Mouse (Mus musculus) liver, embryonic 11.5 days (tissue): ENCODE results near the gene Ahcyl2. TPM values are rescaled to one million over a fixed set of nuclear protein-coding genes. Genes with fewer than 3 reads are reported as not detected.
A peak's percentile ranks its signal among the peaks of the same experiment; 100 is the strongest.

ENCODE experiments used
- ATAC-seq: fragments of 200-750 bp; cut with Nextera tagmentation; replicated peaks from 2 replicates; pipeline ENCODE4 v1.8.0; 2017; ENCODE audit warnings: moderate number of reproducible peaks, mild to moderate bottlenecking, moderate TSS enrichment, moderate library complexity; ENCODE audit not compliant: low FRiP score
- DNase-seq: peaks from one replicate; pipeline ENCODE4 v3.0.0-alpha.2; 2017; ENCODE audit warnings: low spot score
- H3K27ac ChIP-seq: fragments of 300-500 bp; sonication (generic); 2 replicates; pipeline ENCODE4 v1.5.1; 2014; ENCODE audit warnings: mild to moderate bottlenecking, low read depth, low read length, control low read depth
- H3K27me3 ChIP-seq: fragments of 300-500 bp; sonication (generic); replicated peaks from 2 replicates; pipeline ENCODE4 v1.6.1; 2014; ENCODE audit warnings: low read length, mixed read lengths; ENCODE audit not compliant: control insufficient read depth, insufficient read depth
- H3K36me3 ChIP-seq: fragments of 300-500 bp; sonication (generic); 2 replicates; pipeline ENCODE4 v1.6.1; 2014; ENCODE audit warnings: mild to moderate bottlenecking, low read length, moderate library complexity, mixed read lengths; ENCODE audit not compliant: control insufficient read depth, insufficient read depth
- H3K4me1 ChIP-seq: fragments of 300-500 bp; sonication (generic); replicated peaks from 2 replicates; pipeline ENCODE4 v1.6.1; 2014; ENCODE audit warnings: low read length, mixed read lengths; ENCODE audit not compliant: control insufficient read depth, insufficient read depth
- H3K4me2 ChIP-seq: fragments of 300-500 bp; sonication (generic); 2 replicates; pipeline ENCODE4 v1.6.1; 2014; ENCODE audit warnings: mild to moderate bottlenecking, control low read depth, moderate library complexity
- H3K4me3 ChIP-seq: fragments of 300-500 bp; sonication (generic); 2 replicates; pipeline ENCODE4 v1.5.1; 2014; ENCODE audit warnings: low read depth, low read length, control low read depth
- H3K9ac ChIP-seq: fragments of 300-500 bp; sonication (generic); 2 replicates; pipeline ENCODE4 v1.6.1; 2014; ENCODE audit warnings: low read depth, low read length, control low read depth
- H3K9me3 ChIP-seq: fragments of 300-500 bp; sonication (generic); 2 replicates; pipeline ENCODE4 v1.6.1; 2016; ENCODE audit warnings: low read length, inconsistent platforms, mixed read lengths; ENCODE audit not compliant: control insufficient read depth
- WGBS: fragments of 180-500 bp; shearing (Covaris S2); extraction: QIAGEN DNeasy Blood & Tissue Kit; methylation state at CpG from one replicate; pipeline ENCODE4 v1.1.7; 2014; 5-methylcytosine and 5-hydroxymethylcytosine counted together
- polyA plus RNA-seq: library from polyadenylated mRNA; unstranded; fragments of >200 nt; fragmentation: Nextera tagmentation; extraction: Ambion mirVana; gene quantifications from 2 replicates; pipeline ENCODE4 v1.2.1, GENCODE M21; 2014

Gene Ahcyl2
- polyA plus RNA-seq, 1 experiment from 2014 or later, result 12.0 TPM

DNA sequence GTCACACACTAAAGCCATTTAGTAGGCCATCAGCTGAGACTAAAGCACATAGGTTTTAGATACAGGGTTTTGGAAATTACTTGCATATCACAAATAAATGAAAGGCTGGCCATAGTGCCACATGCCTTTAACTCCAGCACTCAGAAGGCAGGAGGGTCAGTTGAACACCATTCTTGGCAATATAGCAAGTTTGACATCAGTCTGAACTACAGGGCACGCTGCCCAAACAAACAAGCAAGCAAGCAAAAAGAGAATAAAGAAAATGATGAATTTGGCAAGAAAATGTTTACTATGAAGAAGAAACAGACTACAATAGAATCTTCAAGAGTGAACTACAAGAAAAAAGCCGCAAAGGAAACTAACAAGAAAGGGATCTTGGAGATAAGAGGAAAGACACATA is 73.7 kb downstream of the Ahcyl2 start:
- no peak for ATAC-seq
- Histone ChIP-seq H3K9me3 (no peaks in the 10 kb centered on the region), H3K4me3 (no peak overlapping the region), H3K27ac (no peak overlapping the region), H3K36me3 (no peaks in the 10 kb centered on the region), H3K27me3 (no peaks in the 10 kb centered on the region), H3K4me2 (no peak overlapping the region), H3K4me1 (no peaks in the 10 kb centered on the region), H3K9ac (no peak overlapping the region)
- no peak for DNase-seq
- WGBS, result 87% methylated on average over 2 of the region's 2 CpGs

DNA sequence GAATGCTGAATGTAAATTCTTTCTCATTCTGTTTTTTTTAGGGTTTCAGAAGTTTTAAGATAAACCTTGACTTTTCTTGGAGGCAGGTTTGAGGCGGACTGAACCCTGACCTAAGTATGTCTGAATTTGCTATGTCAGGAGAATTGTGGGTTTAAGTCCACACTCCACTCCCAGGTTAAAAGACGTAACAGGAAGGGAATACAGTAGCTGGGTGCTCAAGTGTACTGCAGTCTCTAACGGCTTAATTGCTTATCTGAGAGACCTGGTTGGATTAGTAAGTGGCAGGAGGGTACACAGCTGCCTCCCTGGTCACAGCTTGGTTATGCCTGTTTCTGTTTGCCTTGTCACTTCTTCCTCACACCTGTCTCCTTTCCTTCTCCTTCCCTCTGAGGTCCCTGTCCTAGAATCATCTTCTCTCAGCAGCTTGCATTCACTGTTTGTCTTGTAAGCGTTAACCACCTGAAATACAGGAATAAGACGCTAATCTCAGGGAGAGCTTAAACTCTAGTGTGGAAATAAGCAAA is 79.9 kb downstream of the Ahcyl2 start:
- no peak for ATAC-seq
- Histone ChIP-seq H3K4me2 (no peak overlapping the region), H3K9me3 (no peaks in the 10 kb centered on the region), H3K27ac (no peak overlapping the region), H3K9ac (no peak overlapping the region), H3K4me1 (no peaks in the 10 kb centered on the region), H3K27me3 (no peaks in the 10 kb centered on the region), H3K4me3 (no peak overlapping the region), H3K36me3 (no peaks in the 10 kb centered on the region)
- WGBS, result 68% methylated on average over 5 of the region's 5 CpGs
- DNase-seq, result no peak

DNA sequence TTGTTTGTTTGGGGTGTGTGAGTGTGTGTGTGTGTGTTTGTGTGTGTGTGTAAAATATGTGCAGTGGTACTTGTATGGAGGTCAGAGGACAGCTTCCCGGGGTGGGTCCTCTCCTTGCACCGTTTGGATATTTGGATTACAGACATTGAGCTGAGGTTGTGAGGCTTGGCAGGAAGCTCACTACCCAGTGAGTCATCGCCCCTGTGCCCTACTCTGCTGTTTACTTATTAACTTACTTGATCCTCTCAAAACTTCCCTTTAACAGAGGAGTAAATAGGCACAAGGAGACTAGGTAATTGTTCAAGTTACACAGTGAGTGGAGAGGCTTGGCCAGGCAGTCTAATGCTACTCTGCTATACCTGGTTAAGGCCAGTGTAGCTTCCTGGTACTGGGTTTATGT is 81.0 kb downstream of the Ahcyl2 start:
- 47% methylated on average over 3 of the region's 3 CpGs for WGBS
- H3K4me1 ChIP-seq, result peaks cover 5% of the 10 kb centered on the region
- H3K9ac ChIP-seq, result no peak overlapping the region
- H3K9me3 ChIP-seq, result no peaks in the 10 kb centered on the region
- H3K27ac ChIP-seq, result no peak overlapping the region
- H3K4me2 ChIP-seq, result no peak overlapping the region
- DNase-seq (no peak), ATAC-seq (no peak)
- no peaks in the 10 kb centered on the region for H3K27me3 ChIP-seq
- no peaks in the 10 kb centered on the region for H3K36me3 ChIP-seq
- H3K4me3 ChIP-seq, result no peak overlapping the region

DNA sequence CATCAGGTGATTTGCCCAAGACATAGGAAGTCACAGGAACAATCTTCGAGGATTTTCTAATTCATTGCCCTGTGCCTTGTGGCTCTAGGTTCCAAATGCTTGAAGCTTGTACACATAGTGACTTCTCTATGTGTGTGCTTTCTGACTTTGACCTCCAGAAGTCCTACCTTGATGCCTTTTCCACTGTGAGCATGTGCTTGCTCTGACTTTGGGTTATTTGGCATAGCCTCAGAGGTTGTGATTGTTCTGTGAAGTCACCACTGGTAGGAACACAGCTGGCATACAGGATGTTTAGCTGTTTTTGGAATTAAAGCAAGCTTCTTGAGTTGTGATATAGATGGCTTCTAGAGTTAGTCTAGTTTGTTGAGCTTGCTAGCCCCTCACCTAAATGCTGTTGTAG is 82.3 kb downstream of the Ahcyl2 start:
- Histone ChIP-seq H3K27me3 (no peaks in the 10 kb centered on the region), H3K4me3 (no peak overlapping the region), H3K9me3 (no peaks in the 10 kb centered on the region), H3K4me1 (peaks cover 5% of the 10 kb centered on the region), H3K36me3 (no peaks in the 10 kb centered on the region), H3K9ac (no peak overlapping the region), H3K4me2 (no peak overlapping the region), H3K27ac (no peak overlapping the region)
- WGBS, result 81% methylated on average over 1 of the region's 1 CpGs
- no peak for DNase-seq
- ATAC-seq, result no peak

DNA sequence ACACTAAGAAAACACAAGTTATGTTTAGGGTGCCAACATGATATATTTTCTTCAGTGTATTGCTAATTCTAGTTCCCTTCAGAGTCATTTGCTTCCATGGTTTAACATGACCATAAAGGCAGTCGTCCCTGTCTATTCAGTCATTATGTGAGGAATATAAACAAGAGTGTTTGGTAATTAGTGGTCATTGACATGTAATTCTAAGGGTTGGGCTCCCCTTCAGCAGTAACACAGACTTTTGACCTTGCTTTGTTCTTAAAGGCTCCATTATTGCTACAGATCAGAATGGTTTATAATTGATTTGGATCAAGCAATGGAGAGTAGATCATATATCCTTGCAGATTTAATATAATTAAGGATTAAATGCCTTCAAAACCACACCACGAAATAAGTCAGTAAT is 82.9 kb downstream of the Ahcyl2 start:
- Histone ChIP-seq H3K4me3 (no peak overlapping the region), H3K27ac (no peak overlapping the region), H3K36me3 (no peaks in the 10 kb centered on the region), H3K9me3 (no peaks in the 10 kb centered on the region), H3K4me1 (peaks cover 8% of the 10 kb centered on the region), H3K4me2 (no peak overlapping the region), H3K9ac (no peak overlapping the region), H3K27me3 (no peaks in the 10 kb centered on the region)
- ATAC-seq (no peak), DNase-seq (no peak)
- 79% methylated on average over 2 of the region's 2 CpGs for WGBS

DNA sequence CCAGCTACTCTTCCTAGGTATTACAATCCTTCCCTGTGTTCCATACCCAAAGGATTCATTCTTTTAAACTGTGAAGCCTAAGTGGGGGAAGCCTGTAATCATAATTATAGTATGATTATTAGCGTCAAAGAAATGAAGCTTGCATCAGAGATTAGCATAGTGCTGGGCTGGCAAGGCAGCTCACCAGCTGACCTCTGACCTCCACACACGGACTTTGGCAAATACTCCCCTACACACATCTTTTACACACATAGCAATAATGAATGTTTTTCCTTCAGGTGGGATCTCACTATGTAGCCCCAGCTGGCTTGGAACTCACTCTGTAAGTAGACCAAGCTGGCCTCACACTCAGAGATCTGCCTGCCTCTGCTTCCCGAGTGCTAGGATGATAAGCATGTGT is 84.1 kb downstream of the Ahcyl2 start:
- H3K27me3 ChIP-seq, result no peaks in the 10 kb centered on the region
- no peak overlapping the region for H3K4me3 ChIP-seq
- no peak for DNase-seq
- H3K9ac ChIP-seq, result no peak overlapping the region
- H3K27ac ChIP-seq, result no peak overlapping the region
- H3K36me3 ChIP-seq, result no peaks in the 10 kb centered on the region
- H3K4me1 ChIP-seq, result peaks cover 17% of the 10 kb centered on the region
- no peak overlapping the region for H3K4me2 ChIP-seq
- no peak for ATAC-seq
- 83% methylated on average over 3 of the region's 3 CpGs for WGBS
- no peaks in the 10 kb centered on the region for H3K9me3 ChIP-seq

DNA sequence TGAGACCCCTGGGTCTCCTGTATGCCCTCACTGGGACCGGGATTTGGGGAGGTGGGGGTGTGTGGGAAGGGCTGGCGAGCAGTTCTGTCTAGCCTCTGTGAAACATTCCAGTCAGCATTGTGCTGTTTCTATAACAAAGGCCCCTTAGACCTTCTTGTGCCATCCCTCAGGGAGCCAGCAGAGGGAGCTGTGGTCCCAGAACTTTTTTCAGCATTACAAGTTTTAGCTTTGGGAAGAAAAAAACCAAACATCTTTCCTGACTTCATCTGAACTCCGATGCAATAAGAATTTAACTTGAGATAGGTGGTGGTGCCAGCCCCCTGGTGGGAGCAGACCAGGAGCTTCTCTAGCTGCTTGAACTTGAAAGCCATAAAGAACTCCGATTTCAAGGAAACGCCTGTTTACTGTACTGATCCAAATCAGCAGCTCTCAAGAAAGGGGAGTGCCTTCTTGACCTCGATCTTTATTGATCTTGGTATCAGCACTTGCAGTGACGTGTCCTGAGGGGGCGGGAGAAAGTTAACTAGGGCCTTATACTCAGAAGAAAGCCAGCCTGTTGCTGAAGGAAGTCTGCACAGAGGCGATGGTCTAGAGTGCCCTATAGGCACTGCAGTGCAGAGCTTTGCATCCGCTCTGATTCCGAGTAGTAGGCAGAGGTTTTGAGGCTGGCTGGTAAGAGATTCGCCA is 85.5 kb downstream of the Ahcyl2 start:
- Histone ChIP-seq H3K4me2 (peak overlapping the region; percentile 43), H3K4me3 (no peak overlapping the region), H3K27me3 (no peaks in the 10 kb centered on the region), H3K36me3 (no peaks in the 10 kb centered on the region), H3K4me1 (peaks cover 20% of the 10 kb centered on the region), H3K9ac (no peak overlapping the region), H3K27ac (no peak overlapping the region), H3K9me3 (no peaks in the 10 kb centered on the region)
- peak; percentile 25; the same call in 1 of the 2 replicates for ATAC-seq
- peak; percentile 64 for DNase-seq
- 24% methylated on average over 12 of the region's 12 CpGs for WGBS

DNA sequence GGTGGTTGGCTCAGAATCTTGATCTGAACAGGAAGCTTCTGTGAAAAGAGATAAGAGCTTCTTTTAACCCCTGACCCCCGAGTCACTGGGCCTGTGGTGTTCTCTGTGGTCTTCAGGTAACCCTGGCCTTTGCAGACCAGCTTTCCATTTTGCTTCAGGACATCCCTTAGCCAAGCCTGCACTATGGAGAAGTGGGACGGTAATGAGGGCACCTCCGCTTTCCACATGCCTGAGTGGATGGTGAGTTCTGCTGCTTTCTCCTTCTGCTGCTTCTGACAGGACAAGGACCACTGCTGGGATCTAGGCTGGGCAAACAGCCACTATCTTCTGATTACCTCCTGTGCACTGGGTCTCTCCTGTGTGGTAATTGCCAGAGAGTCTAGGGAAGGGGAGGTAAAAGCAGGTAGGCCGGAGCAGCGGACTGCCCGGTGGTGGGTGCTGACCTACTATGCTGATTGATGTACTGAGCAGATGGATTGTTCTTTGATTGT is 86.1 kb downstream of the Ahcyl2 start:
- Histone ChIP-seq H3K4me2 (no peak overlapping the region), H3K4me3 (no peak overlapping the region), H3K9ac (no peak overlapping the region), H3K27me3 (no peaks in the 10 kb centered on the region), H3K36me3 (no peaks in the 10 kb centered on the region), H3K9me3 (no peaks in the 10 kb centered on the region), H3K27ac (no peak overlapping the region), H3K4me1 (peaks cover 20% of the 10 kb centered on the region)
- no peak for ATAC-seq
- DNase-seq, result no peak
- 72% methylated on average over 6 of the region's 6 CpGs for WGBS

DNA sequence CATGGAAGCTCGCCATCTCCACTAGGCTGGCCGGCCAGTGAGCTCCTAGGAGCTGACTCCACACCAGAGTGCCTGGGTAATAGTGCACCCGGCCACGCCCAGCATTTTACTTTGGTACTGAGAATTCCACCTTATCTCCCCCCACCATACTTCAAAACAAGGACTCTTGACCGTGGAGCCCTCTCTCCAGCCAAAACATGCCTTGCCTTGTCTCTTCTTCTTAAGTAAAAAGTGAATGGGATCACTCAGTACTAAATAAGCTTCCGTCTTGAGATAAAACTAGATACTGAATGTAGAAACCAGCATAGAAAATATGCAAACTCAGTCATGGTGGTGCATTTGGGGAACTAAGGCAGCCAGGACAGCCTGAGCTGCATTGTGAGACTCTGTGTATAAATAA is 90.8 kb downstream of the Ahcyl2 start:
- H3K4me2 ChIP-seq, result peak overlapping the region; percentile 18; the same call in 1 of the 2 replicates
- peak; percentile 90 for ATAC-seq
- peak overlapping the region; percentile 62; the same call in 1 of the 2 replicates for H3K27ac ChIP-seq
- H3K4me1 ChIP-seq, result peaks cover 16% of the 10 kb centered on the region
- no peaks in the 10 kb centered on the region for H3K27me3 ChIP-seq
- no peak overlapping the region for H3K9ac ChIP-seq
- 45% methylated on average over 6 of the region's 6 CpGs for WGBS
- no peaks in the 10 kb centered on the region for H3K36me3 ChIP-seq
- H3K9me3 ChIP-seq, result no peaks in the 10 kb centered on the region
- H3K4me3 ChIP-seq, result no peak overlapping the region
- no peak for DNase-seq
